Mouse (Mus musculus): ENCODE data around the gene Sdcbp2. TPM values are rescaled to one million over a fixed set of nuclear protein-coding genes. Genes with fewer than 3 reads are reported as not detected.

Gene Sdcbp2
- 4.0 and 10.6 TPM in 2 replicates for polyA plus RNA-seq (2012; rRNA removed)

GRCm38 (mm10) chr2:151571873-151572700 lies at the start of gene Sdcbp2:
Gene Sdcbp2 (plus strand): TSS chr2:151572622.
- Histone ChIP-seq H3K4me3 (replicated peaks; ENCODE audit: extremely low read depth, low read depth, low read length) (no peak within 1 kb of the TSS), H3K4me1 (ENCODE audit: control insufficient read depth, insufficient read depth, low read length) (peaks cover 9% of the 10 kb centered on the region)
- TF ChIP-seq CTCF (IDR thresholded peaks at IDR 0.05; ENCODE audit: insufficient read depth, low read length), result no peak
- TF ChIP-seq POLR2A (IDR thresholded peaks at IDR 0.05; ENCODE audit: borderline replicate concordance, extremely low read depth, low read depth, low read length), result no peak
- WGBS, result 46% methylated on average over 17 of the region's 17 CpGs
- no peak for DNase-seq

DNA sequence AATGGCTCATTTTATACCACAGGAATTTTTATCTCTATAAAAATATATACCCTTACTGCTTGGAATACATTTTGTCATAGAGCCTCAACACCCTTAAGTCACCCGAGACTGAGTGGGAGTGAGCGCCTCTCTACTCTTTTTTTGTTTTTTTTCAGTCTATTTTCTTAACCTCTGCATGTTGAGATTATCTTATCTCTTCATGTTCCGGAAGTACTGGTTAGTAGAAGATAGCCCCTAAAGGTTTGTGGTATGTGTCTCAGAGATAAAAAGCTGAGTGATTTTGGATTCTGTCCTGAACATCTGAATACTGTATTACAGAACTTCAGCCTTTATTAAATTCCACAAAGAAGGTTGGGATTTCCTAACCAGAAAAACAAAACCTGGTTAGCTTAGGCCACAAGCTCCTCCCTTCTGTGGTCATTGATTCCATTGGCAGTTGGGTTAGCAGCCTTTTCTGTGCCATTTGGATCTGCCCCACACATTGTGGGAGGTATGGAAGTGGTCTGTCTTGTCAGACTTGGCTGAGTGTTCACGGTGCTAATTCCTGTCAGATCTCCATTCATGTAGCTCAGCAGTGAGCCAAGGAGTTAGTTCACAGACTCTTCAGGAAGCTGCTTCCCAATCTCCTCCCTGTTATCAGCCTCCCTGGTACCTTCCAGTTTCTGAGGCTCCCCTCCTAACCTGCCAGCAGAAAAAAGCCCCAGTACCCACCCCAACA lies 47.9 kb upstream of the Sdcbp2 start:
- no peak for TF ChIP-seq POLR2A (IDR thresholded peaks at IDR 0.05; ENCODE audit: borderline replicate concordance, extremely low read depth, low read depth, low read length)
- no peak for TF ChIP-seq CTCF (IDR thresholded peaks at IDR 0.05; ENCODE audit: insufficient read depth, low read length)
- H3K4me3 ChIP-seq (replicated peaks; ENCODE audit: extremely low read depth, low read depth, low read length), result no peak overlapping the region
- no peaks in the 10 kb centered on the region; the same call in 1 of the 2 replicates for H3K4me1 ChIP-seq (ENCODE audit: control insufficient read depth, insufficient read depth, low read length)
- no peak for DNase-seq
- WGBS, result 35% methylated on average over 4 of the region's 4 CpGs

DNA sequence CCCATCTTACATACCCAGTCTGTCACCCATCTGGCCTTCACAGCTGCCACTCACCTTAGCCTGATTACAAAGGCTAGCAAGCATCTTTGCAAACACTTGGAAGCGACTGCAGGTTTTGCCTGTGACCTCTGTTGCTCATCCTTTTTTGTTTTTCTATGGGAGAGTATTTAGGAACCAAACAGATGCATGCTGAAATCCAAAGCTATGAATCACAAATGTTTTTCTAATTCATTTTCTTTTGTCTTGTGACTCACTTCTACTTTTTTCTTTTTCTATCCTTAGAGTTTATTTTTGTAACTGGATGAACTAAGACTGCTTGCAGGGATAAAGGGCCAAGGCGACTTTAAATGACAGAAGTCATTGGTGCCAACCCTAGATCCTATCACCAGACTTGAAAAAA lies 46.9 kb upstream of the Sdcbp2 start:
- TF ChIP-seq POLR2A (IDR thresholded peaks at IDR 0.05; ENCODE audit: borderline replicate concordance, extremely low read depth, low read depth, low read length) (no peak), CTCF (IDR thresholded peaks at IDR 0.05; ENCODE audit: insufficient read depth, low read length) (no peak)
- H3K4me3 ChIP-seq (replicated peaks; ENCODE audit: extremely low read depth, low read depth, low read length), result no peak overlapping the region
- no peak for DNase-seq
- H3K4me1 ChIP-seq (ENCODE audit: control insufficient read depth, insufficient read depth, low read length), result peaks cover 7% of the 10 kb centered on the region
- WGBS, result 64% methylated on average over 2 of the region's 2 CpGs

DNA sequence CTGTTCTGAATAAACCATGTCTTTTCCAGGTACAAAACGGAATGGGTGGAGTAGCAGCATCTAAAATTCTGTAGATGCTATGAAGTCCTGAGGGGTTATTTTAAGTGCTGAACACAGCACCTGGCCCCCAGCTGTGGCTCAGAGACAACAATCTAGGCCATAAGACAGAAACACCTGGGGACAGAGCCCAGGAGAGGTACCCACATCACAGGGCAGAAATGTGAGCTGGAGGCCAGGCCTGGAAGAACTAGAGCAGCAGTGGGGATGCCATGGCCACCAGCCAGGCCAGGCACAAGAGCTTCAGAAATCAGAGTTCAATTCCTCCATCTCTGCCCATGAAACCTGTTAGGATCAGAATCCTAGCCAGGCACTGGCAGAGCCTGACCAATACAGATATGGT lies 44.4 kb upstream of the Sdcbp2 start:
- DNase-seq, result no peak
- peaks cover 9% of the 10 kb centered on the region for H3K4me1 ChIP-seq (ENCODE audit: control insufficient read depth, insufficient read depth, low read length)
- WGBS, result 83% methylated on average over 1 of the region's 1 CpGs
- H3K4me3 ChIP-seq (replicated peaks; ENCODE audit: extremely low read depth, low read depth, low read length), result no peak overlapping the region
- no peak for TF ChIP-seq POLR2A (IDR thresholded peaks at IDR 0.05; ENCODE audit: borderline replicate concordance, extremely low read depth, low read depth, low read length)
- TF ChIP-seq CTCF (IDR thresholded peaks at IDR 0.05; ENCODE audit: insufficient read depth, low read length), result no peak

DNA sequence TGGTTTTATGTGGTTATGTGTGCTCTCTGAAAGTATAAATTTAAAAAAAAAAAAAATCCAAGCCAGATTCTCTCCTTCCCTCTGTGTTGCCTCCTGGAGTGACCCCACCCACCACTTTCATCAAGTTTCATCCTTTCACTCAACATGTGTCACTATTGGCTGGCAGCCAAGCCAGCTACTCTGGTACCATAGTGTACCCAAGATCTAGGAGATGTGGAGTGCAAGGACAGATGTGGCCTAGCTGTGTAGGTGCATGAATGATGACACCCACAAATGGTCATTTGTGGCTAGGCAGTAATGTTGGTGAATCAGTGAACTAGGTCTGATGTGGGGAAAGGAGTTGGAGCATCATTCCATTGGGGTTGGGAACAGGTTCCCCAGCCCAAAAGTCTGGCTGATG lies 43.3 kb upstream of the Sdcbp2 start:
- Histone ChIP-seq H3K4me3 (replicated peaks; ENCODE audit: extremely low read depth, low read depth, low read length) (no peak overlapping the region), H3K4me1 (ENCODE audit: control insufficient read depth, insufficient read depth, low read length) (peaks cover 9% of the 10 kb centered on the region)
- no peak for DNase-seq
- TF ChIP-seq POLR2A (IDR thresholded peaks at IDR 0.05; ENCODE audit: borderline replicate concordance, extremely low read depth, low read depth, low read length) (no peak), CTCF (IDR thresholded peaks at IDR 0.05; ENCODE audit: insufficient read depth, low read length) (no peak)

- no peak for TF ChIP-seq CTCF (IDR thresholded peaks at IDR 0.05; ENCODE audit: insufficient read depth, low read length)
- 21% methylated on average over 8 of the region's 8 CpGs for WGBS
- DNase-seq, result peak; percentile 17
- H3K4me3 ChIP-seq (replicated peaks; ENCODE audit: extremely low read depth, low read depth, low read length), result no peak overlapping the region
- H3K4me1 ChIP-seq (ENCODE audit: control insufficient read depth, insufficient read depth, low read length), result peaks cover 9% of the 10 kb centered on the region
Measured at GRCm38 (mm10) chr2:151530378-151531230, 41.8 kb upstream of the Sdcbp2 start.

- TF ChIP-seq POLR2A (IDR thresholded peaks at IDR 0.05; ENCODE audit: borderline replicate concordance, extremely low read depth, low read depth, low read length), result no peak
- no peak for TF ChIP-seq CTCF (IDR thresholded peaks at IDR 0.05; ENCODE audit: insufficient read depth, low read length)
- 64% methylated on average over 6 of the region's 6 CpGs for WGBS
- Histone ChIP-seq H3K4me3 (replicated peaks; ENCODE audit: extremely low read depth, low read depth, low read length) (no peak overlapping the region), H3K4me1 (ENCODE audit: control insufficient read depth, insufficient read depth, low read length) (peaks cover 17% of the 10 kb centered on the region)
- DNase-seq, result no peak
Measured at GRCm38 (mm10) chr2:151533632-151534031, 38.8 kb upstream of the Sdcbp2 start.

GRCm38 (mm10) chr2:151535961-151536617 lies 36.3 kb upstream of the Sdcbp2 start:
- H3K4me3 ChIP-seq (replicated peaks; ENCODE audit: extremely low read depth, low read depth, low read length), result no peak overlapping the region
- no peak for DNase-seq
- 26% methylated on average over 1 of the region's 1 CpGs for WGBS
- H3K4me1 ChIP-seq (ENCODE audit: control insufficient read depth, insufficient read depth, low read length), result peaks cover 9% of the 10 kb centered on the region
- TF ChIP-seq CTCF (IDR thresholded peaks at IDR 0.05; ENCODE audit: insufficient read depth, low read length) (no peak), POLR2A (IDR thresholded peaks at IDR 0.05; ENCODE audit: borderline replicate concordance, extremely low read depth, low read depth, low read length) (0 out of 2 replicates have a peak, but pooled peaks have one; percentile 30)

- peak; percentile 43 for DNase-seq
- Histone ChIP-seq H3K4me1 (ENCODE audit: control insufficient read depth, insufficient read depth, low read length) (peaks cover 12% of the 10 kb centered on the region), H3K4me3 (replicated peaks; ENCODE audit: extremely low read depth, low read depth, low read length) (no peak overlapping the region)
- WGBS, result 7% methylated on average over 5 of the region's 5 CpGs
- TF ChIP-seq POLR2A (IDR thresholded peaks at IDR 0.05; ENCODE audit: borderline replicate concordance, extremely low read depth, low read depth, low read length) (no peak), CTCF (IDR thresholded peaks at IDR 0.05; ENCODE audit: insufficient read depth, low read length) (no peak)
Measured at GRCm38 (mm10) chr2:151536618-151536974, 35.8 kb upstream of the Sdcbp2 start.
